Mouse (Mus musculus): Measurements from ENCODE around the gene Mest. TPM values are rescaled to one million over a fixed set of nuclear protein-coding genes. Genes with fewer than 3 reads are reported as not detected.

Mest gene
- polyA plus RNA-seq, 1 experiment from 2014 or later = 1,257 TPM

DNA sequence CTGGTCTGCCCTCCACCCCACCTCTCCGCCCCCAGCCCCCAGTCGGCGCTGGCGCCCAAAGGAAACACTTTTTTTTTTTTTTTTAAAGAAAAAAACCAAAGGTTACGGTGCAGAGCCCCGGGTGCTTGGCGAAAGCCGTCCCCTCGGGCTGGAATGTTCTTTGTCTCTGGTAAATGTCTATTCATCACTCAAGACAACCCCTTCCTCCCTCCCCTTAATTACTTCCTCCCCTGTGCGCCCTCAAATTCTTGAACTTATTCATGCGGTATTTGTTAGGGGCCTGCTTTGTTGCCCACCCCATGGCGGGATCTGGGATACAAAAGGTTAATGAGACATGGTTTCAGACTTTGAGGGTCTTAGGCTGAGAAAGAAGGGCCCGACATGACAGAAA lies 13.0 kb downstream of the Mest start:
- Histone ChIP-seq H3K36me3 (peaks cover 30% of the 10 kb centered on the region), H3K4me1 (replicated peaks) (peaks cover 46% of the 10 kb centered on the region), H3K27ac (peak overlapping the region; percentile 93), H3K4me3 (peak overlapping the region; percentile 70), H3K9me3 (peaks cover 52% of the 10 kb centered on the region), H3K27me3 (ENCODE audit: insufficient read depth, poor library complexity, severe bottlenecking) (no peaks in the 10 kb centered on the region)
- peak; percentile 66 for DNase-seq (ENCODE audit: low spot score)
- 47% methylated on average over 13 of the region's 13 CpGs for WGBS

GRCm38 (mm10) chr6:30736864-30737547 lies 13.7 kb downstream of the Mest start:
- peaks cover 46% of the 10 kb centered on the region for H3K4me1 ChIP-seq (replicated peaks)
- H3K27me3 ChIP-seq (ENCODE audit: insufficient read depth, poor library complexity, severe bottlenecking) = no peaks in the 10 kb centered on the region
- WGBS = 47% methylated on average over 29 of the region's 29 CpGs
- DNase-seq (ENCODE audit: low spot score) = peak; percentile 86
- peaks cover 33% of the 10 kb centered on the region for H3K36me3 ChIP-seq
- peaks cover 52% of the 10 kb centered on the region for H3K9me3 ChIP-seq
- H3K4me3 ChIP-seq = peak overlapping the region; percentile 70
- peak overlapping the region; percentile 93 for H3K27ac ChIP-seq

DNA sequence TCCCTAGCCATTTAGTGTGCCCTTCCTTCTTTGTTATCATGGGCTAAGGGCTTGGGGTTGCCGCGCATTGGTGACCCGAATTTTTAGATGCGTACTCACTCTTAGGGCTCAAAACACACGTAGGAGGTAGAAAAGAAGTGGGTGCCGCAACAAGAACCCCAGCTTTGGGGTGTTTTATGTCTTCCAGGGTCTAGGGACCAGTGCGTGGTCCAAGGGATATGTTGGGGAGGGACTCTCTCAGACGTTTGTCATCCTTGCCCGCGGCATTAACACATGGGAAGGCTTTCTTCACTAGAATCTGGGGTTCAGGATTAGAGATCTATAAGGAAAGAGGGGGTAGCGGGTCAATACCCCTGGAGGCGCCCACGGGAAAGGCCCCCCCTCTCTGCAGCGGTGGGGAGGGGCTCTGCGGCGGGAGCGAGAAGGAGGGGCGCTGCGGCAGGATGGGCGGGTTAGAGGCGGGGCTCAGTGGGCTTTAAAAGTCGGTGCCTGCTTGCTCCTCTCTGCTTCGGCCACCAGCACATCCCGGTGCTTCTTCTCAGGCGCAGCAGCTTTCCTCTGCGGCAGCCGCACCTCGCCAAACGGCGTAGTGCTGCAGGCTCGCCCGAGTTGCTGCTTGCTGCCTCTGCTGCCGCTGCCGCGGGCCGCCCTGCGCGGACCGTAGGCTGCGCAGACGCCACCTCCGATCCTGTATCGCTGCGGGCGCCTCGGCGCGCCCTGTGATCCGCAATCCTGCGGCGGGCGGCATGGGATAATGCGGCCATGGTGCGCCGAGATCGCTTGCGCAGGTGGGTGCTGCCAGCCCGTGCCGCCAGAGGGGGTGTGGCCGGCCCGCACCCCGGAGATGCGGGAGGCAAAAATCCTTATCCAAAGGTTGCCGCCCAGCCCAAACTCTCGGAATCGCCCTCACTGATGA lies 14.5 kb downstream of the Mest start:
- Histone ChIP-seq H3K36me3 (peaks cover 41% of the 10 kb centered on the region), H3K4me1 (replicated peaks) (peaks cover 45% of the 10 kb centered on the region)

GRCm38 (mm10) chr6:30738464-30739006 lies 15.2 kb downstream of the Mest start:
- Histone ChIP-seq H3K36me3 (peaks cover 48% of the 10 kb centered on the region), H3K4me1 (replicated peaks) (peaks cover 38% of the 10 kb centered on the region), H3K9me3 (peaks cover 52% of the 10 kb centered on the region), H3K27me3 (ENCODE audit: insufficient read depth, poor library complexity, severe bottlenecking) (no peaks in the 10 kb centered on the region), H3K27ac (peak overlapping the region; percentile 93), H3K4me3 (peak overlapping the region; percentile 70)
- no peak for DNase-seq (ENCODE audit: low spot score)
- 52% methylated on average over 20 of the region's 20 CpGs for whole genome bisulfite sequencing

More for the DNA sequence above, 14.5 kb downstream of the Mest start:
- H3K27me3 ChIP-seq (ENCODE audit: insufficient read depth, poor library complexity, severe bottlenecking) = no peaks in the 10 kb centered on the region
- H3K27ac ChIP-seq = peak overlapping the region; percentile 93
- peak; percentile 82 for DNase-seq (ENCODE audit: low spot score)
- H3K9me3 ChIP-seq = peaks cover 52% of the 10 kb centered on the region
- H3K4me3 ChIP-seq = peak overlapping the region; percentile 70
- WGBS = 52% methylated on average over 66 of the region's 66 CpGs

DNA sequence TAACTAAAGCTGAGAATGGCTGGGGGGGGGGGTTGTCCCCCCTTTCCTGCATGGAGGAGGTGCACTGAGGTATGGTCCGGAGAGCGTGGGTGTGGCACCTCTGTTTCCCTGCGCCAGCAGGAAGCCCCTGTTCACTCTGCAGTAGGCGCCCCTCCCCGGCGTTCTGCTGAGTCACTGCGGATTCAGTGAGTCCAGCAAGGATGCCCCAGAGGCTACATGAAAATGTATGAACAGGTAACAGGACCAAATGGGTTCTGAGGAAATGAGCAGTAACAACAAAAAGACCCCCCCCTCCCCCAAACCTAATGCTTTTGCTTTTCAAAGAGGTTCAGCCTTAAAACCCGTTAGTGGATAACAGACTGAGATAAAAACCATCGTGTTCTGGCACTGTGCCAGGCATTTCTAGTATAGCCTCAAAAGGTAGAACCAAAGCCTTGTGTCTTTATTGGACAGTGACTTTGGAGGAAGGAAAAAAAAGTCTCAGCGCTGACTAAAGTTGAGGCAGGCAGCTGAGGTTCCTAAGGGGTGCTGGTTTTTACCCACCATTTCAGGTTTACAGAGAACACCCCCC lies 15.9 kb downstream of the Mest start:
- Histone ChIP-seq H3K27me3 (ENCODE audit: insufficient read depth, poor library complexity, severe bottlenecking) (no peaks in the 10 kb centered on the region), H3K36me3 (peaks cover 56% of the 10 kb centered on the region), H3K27ac (peak overlapping the region; percentile 93), H3K4me3 (peak overlapping the region; percentile 70), H3K4me1 (replicated peaks) (peaks cover 31% of the 10 kb centered on the region), H3K9me3 (peaks cover 52% of the 10 kb centered on the region)
- WGBS = 47% methylated on average over 10 of the region's 10 CpGs
- peak; percentile 37 for DNase-seq (ENCODE audit: low spot score)

GRCm38 (mm10) chr6:30744846-30745245 lies 21.5 kb downstream of the Mest start:
- Histone ChIP-seq H3K4me1 (replicated peaks) (peaks cover 13% of the 10 kb centered on the region), H3K9me3 (peaks cover 4% of the 10 kb centered on the region; the same call in 1 of the 2 replicates), H3K27me3 (ENCODE audit: insufficient read depth, poor library complexity, severe bottlenecking) (no peaks in the 10 kb centered on the region), H3K36me3 (peaks cover 96% of the 10 kb centered on the region), H3K4me3 (no peak overlapping the region), H3K27ac (no peak overlapping the region)
- DNase-seq (ENCODE audit: low spot score) = no peak
- WGBS = 87% methylated on average over 10 of the region's 10 CpGs

- Histone ChIP-seq H3K9me3 (0 out of 2 replicates have a peak, but pooled peaks cover 2% of the 10 kb centered on the region), H3K4me3 (no peak overlapping the region), H3K4me1 (replicated peaks) (peaks cover 6% of the 10 kb centered on the region), H3K27ac (no peak overlapping the region), H3K27me3 (ENCODE audit: insufficient read depth, poor library complexity, severe bottlenecking) (no peaks in the 10 kb centered on the region), H3K36me3 (peaks cover 96% of the 10 kb centered on the region)
- DNase-seq (ENCODE audit: low spot score) = no peak
- 84% methylated on average over 7 of the region's 7 CpGs for WGBS
These were observed 22.2 kb downstream of the Mest start for GRCm38 (mm10) chr6:30745591-30745990.

- H3K27ac ChIP-seq = no peak overlapping the region
- no peaks in the 10 kb centered on the region for H3K4me1 ChIP-seq (replicated peaks)
- peaks cover 85% of the 10 kb centered on the region for H3K36me3 ChIP-seq
- no peaks in the 10 kb centered on the region for H3K9me3 ChIP-seq
- H3K27me3 ChIP-seq (ENCODE audit: insufficient read depth, poor library complexity, severe bottlenecking) = no peaks in the 10 kb centered on the region
- no peak for DNase-seq (ENCODE audit: low spot score)
- H3K4me3 ChIP-seq = no peak overlapping the region
- WGBS = 82% methylated on average over 7 of the region's 7 CpGs
These were observed 24.4 kb downstream of the Mest start for GRCm38 (mm10) chr6:30747631-30748357.

DNA sequence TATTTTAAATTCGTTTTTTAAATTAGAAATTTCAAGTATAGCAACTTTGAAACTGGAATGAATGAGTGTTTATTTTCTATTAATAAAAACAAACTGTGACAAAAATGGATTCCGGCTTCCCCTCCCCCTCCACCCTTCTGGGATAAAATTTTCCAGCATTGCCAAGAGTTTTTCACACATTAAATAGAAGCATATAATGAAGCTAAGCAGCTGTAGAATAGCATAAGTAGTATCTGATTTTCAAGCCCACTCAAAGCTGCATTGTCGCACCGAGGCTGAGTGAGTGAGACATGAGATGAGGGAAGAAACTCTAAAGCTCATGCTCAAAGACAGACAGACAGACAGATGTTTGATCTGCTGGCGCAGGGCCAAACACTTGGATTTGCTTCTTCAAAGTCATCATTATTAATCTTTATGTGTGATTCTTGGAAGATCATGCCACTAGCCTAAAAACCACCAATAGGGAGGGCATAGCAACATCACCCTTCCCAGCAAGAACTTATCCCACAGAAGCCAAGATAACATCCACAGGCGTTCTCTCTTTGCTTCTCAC lies 25.1 kb downstream of the Mest start:
- no peak overlapping the region for H3K4me3 ChIP-seq
- no peak overlapping the region for H3K27ac ChIP-seq
- H3K4me1 ChIP-seq (replicated peaks) = no peaks in the 10 kb centered on the region
- no peaks in the 10 kb centered on the region for H3K27me3 ChIP-seq (ENCODE audit: insufficient read depth, poor library complexity, severe bottlenecking)
- no peaks in the 10 kb centered on the region for H3K9me3 ChIP-seq
- H3K36me3 ChIP-seq = peaks cover 79% of the 10 kb centered on the region
- no peak for DNase-seq (ENCODE audit: low spot score)
- WGBS = 84% methylated on average over 6 of the region's 6 CpGs

DNA sequence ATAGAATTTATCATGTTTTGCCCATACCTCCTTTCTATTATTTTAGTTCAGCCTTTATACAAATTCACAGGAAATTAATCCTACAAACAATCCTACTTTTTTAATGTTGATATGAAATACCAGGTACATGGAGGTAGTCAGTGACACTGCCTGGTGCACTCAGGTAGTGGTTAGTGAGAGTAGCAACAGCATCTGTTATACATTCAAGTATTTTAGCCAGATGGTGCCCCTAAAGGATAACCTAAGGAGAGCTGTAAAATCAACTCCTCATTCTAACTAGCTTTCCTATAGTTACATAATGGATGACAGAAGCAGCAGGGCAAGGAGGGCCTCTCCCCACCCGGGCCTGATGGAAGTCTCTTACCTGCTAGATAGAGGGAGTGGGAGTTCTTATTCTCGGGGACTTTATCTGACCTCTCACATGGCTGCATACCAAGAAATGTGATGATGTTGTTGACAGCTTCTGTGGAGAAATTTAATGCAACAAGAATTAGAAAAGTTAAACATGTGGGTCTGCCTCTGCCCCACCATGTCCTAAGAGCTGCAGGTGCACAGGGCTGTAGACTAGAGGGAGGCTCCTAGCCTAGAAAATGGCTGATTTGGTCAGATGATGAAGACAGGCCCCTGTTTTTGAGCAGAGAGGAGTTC lies 25.8 kb downstream of the Mest start:
- Histone ChIP-seq H3K36me3 (peaks cover 71% of the 10 kb centered on the region), H3K27ac (no peak overlapping the region), H3K9me3 (no peaks in the 10 kb centered on the region), H3K4me1 (replicated peaks) (no peaks in the 10 kb centered on the region), H3K27me3 (ENCODE audit: insufficient read depth, poor library complexity, severe bottlenecking) (no peaks in the 10 kb centered on the region), H3K4me3 (no peak overlapping the region)
- WGBS = 60% methylated on average over 2 of the region's 2 CpGs
- DNase-seq (ENCODE audit: low spot score) = no peak

DNA sequence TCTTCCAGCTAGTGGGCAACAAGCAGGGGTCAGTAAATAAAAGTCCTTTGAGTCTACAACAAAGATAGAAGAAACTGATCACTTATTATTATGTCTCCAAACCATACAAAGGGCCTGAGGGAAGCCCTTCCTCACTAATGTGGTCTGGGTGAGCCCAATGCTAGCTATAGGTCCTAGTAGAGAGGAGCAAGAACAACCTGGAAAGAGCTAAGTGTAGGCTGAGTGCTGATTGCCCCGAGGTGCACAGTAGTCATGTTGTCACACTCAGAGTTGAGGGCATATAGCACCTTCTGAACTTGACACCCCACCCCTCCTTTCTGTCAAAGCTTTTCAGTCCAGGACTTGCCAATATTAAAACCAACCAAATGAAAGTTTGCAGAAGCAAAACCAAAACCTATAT lies 26.5 kb downstream of the Mest start:
- DNase-seq (ENCODE audit: low spot score) = no peak
- Histone ChIP-seq H3K4me1 (replicated peaks) (no peaks in the 10 kb centered on the region), H3K4me3 (no peak overlapping the region), H3K9me3 (no peaks in the 10 kb centered on the region), H3K27ac (no peak overlapping the region), H3K27me3 (ENCODE audit: insufficient read depth, poor library complexity, severe bottlenecking) (no peaks in the 10 kb centered on the region), H3K36me3 (peaks cover 64% of the 10 kb centered on the region)
- 84% methylated on average over 1 of the region's 1 CpGs for WGBS

Data from hindbrain, embryonic 10.5 days (tissue).